Mouse (Mus musculus) mouse embryonic stem cell (cell line): ENCODE results near the gene Olfr447.

Experiments used
- in situ Hi-C, 2 experiments: fragments of 300-500 bp; cut with MboI; formaldehyde crosslinking; loops; 1 replicate in 1 of 2; 3 replicates in 1 of 2; pipeline ENCODE4 v1.14.3; 2019 to 2020; ENCODE audit warnings: low sequenced_read_pairs in 2 of 2, low pct_unique_long_range_greater_than_20kb in 1 of 2, mixed read lengths in 1 of 2; ENCODE audit not compliant: unreplicated experiment in 1 of 2

The Olfr447 gene

DNA sequence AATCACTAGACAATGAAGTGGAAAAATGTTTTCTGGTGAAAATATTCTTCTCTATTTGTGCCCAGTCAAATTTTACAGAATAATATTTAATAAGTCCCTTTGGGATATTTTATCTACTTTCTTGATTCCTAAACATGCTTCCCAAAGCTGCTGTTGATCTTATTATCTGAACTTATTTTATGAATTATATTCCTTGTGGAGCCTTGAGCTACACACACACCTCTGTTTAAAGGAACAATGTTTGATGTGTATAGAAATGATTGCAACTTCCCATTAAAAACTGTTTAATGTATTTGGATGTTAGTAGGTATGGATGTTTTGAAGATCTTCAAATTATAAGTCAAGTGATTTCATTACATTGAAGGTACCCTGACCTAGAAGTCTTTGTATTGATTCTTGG, at the start of gene Olfr447:
Olfr447 (plus strand) TSS at position 301 of the 400 bp plus-strand sequence.
- in situ Hi-C loops: no loop called here

DNA sequence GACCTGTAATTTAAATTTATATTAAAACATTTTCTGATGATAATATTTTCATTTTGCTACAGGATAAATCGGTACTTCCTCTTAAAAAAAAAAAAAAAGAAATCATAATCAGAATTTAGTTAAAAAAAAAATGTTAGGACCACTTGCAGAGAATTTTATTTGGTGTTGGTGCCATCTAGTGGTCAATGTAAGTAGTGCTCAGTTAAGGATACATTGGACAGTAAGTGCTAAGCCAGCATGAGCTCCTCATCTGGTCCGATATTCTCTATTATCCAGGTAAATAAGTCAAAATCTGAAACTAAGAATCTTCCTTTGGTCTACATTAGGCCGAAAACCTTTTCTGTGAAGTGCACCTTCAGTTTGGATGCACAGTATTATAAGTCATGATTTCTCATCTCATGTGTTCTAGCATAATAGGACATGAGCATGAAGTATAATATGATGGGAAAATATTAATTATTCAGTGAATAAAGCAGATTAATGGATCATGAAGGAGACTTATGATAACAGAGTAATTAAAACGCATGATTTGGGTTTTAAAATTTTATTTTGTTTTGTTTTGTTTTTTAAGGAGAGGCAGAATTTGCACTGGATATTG, 48.4 kb upstream of the Olfr447 start:
- in situ Hi-C loops: no loop called here

- in situ Hi-C loops: no loop called here
These were observed 39.0 kb upstream of the Olfr447 start for GRCm38 (mm10) chr6:42869695-42870094.

DNA sequence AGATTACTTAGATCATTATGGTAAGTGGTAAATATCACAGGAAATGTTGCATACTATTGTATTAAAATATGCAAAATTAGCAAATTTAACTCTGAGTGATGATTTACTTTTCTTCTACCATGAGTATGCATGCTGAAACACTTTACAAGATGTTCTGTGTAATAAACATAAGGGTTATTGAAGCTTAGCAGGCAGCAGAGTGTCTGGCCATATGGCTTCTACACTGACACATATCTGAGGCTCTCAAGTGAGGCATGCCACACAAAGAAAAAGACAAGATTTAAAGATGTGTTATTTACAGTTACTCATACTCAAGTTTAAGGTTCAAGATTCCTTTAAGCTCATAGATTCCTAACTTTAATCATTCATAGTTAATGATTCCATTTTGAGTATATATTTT, 32.4 kb upstream of the Olfr447 start:
- in situ Hi-C loops: no loop called here

- in situ Hi-C loops: no loop called here
These were observed 18.5 kb upstream of the Olfr447 start, which contains the start of gene Olfr448 for GRCm38 (mm10) chr6:42890141-42890540. Olfr448 (plus strand) TSS chr6:42890441.

- in situ Hi-C loops: no loop called here
These were observed 8.3 kb upstream of the Olfr447 start for GRCm38 (mm10) chr6:42900345-42900744.

DNA sequence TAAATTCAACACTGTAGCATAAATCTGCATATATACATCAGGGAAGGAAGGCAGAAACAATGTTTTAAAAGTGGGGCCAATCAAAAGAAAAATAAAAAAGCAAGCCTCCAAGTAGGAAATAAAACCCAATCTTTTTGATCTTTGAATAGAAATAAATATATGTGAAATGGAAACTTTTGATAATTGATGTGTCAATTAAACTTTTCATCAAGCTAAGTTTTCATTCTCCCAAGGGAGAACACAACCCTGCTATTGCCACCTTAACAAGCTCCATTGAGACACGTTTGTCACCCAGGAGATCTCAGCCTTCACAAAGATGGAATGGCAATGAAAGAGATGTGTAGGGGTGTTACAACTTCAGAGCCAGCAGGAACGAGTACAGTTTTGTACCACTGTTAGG, 12.4 kb downstream of the Olfr447 start, which contains the start of gene Olfr446:
Olfr446 (plus strand) TSS at position 301 of the 400 bp plus-strand sequence.
- in situ Hi-C loops: no loop called here

GRCm38 (mm10) chr6:42948767-42949166, 40.1 kb downstream of the Olfr447 start, which contains the start of gene Olfr444:
Olfr444 (plus strand) TSS chr6:42949067.
- in situ Hi-C loops: no loop called here
